Mouse (Mus musculus): Measurements from ENCODE around the gene Syn3. TPM values are rescaled to one million over a fixed set of nuclear protein-coding genes. Genes with fewer than 3 reads are reported as not detected.
A peak's percentile ranks its signal among the peaks of the same experiment; 100 is the strongest.

The Syn3 gene
- polyA plus RNA-seq, 1 experiment from 2014 or later, result 2.1 TPM

GRCm38 (mm10) chr10:86352521-86352920 lies 146.2 kb downstream of the Syn3 start:
- no peaks in the 10 kb centered on the region for H3K9me3 ChIP-seq
- H3K36me3 ChIP-seq, result no peaks in the 10 kb centered on the region
- H3K27me3 ChIP-seq (replicated peaks), result no peaks in the 10 kb centered on the region
- no peak overlapping the region for H3K4me2 ChIP-seq (replicated peaks)
- H3K27ac ChIP-seq, result no peak overlapping the region
- H3K4me3 ChIP-seq (replicated peaks), result no peak overlapping the region
- WGBS, result 93% methylated on average over 3 of the region's 3 CpGs
- ATAC-seq, result peak; percentile 56; the same call in 1 of the 2 replicates
- H3K4me1 ChIP-seq (replicated peaks), result no peaks in the 10 kb centered on the region
- no peak overlapping the region for H3K9ac ChIP-seq

- no peak for ATAC-seq
- Histone ChIP-seq H3K4me2 (replicated peaks) (no peak overlapping the region), H3K4me1 (replicated peaks) (0 out of 2 replicates have a peak, but pooled peaks cover under 1% of the 10 kb centered on the region), H3K36me3 (no peaks in the 10 kb centered on the region), H3K9ac (no peak overlapping the region), H3K9me3 (no peaks in the 10 kb centered on the region), H3K27ac (no peak overlapping the region), H3K27me3 (replicated peaks) (no peaks in the 10 kb centered on the region), H3K4me3 (replicated peaks) (no peak overlapping the region)
- 71% methylated on average over 2 of the region's 2 CpGs for WGBS
Observed at GRCm38 (mm10) chr10:86351287-86351686, 147.4 kb downstream of the Syn3 start.

- Histone ChIP-seq H3K4me3 (replicated peaks) (no peak overlapping the region), H3K27me3 (replicated peaks) (no peaks in the 10 kb centered on the region), H3K9ac (no peak overlapping the region), H3K36me3 (peaks cover 7% of the 10 kb centered on the region; the same call in 1 of the 2 replicates), H3K9me3 (no peaks in the 10 kb centered on the region), H3K4me2 (replicated peaks) (no peak overlapping the region), H3K27ac (no peak overlapping the region), H3K4me1 (replicated peaks) (peaks cover 20% of the 10 kb centered on the region)
- peak; percentile 55 for ATAC-seq
- WGBS, result 29% methylated on average over 3 of the region's 3 CpGs
Observed at GRCm38 (mm10) chr10:86346235-86346840, 152.4 kb downstream of the Syn3 start.

GRCm38 (mm10) chr10:86345645-86346044 lies 153.1 kb downstream of the Syn3 start:
- Histone ChIP-seq H3K9me3 (no peaks in the 10 kb centered on the region), H3K36me3 (peaks cover 7% of the 10 kb centered on the region; the same call in 1 of the 2 replicates), H3K27me3 (replicated peaks) (no peaks in the 10 kb centered on the region), H3K4me2 (replicated peaks) (no peak overlapping the region), H3K4me1 (replicated peaks) (peaks cover 25% of the 10 kb centered on the region), H3K27ac (no peak overlapping the region), H3K9ac (no peak overlapping the region), H3K4me3 (replicated peaks) (no peak overlapping the region)
- ATAC-seq, result no peak
- 92% methylated on average over 9 of the region's 9 CpGs for WGBS

- no peak overlapping the region for H3K4me2 ChIP-seq (replicated peaks)
- ATAC-seq, result no peak
- peaks cover 7% of the 10 kb centered on the region; the same call in 1 of the 2 replicates for H3K36me3 ChIP-seq
- H3K4me3 ChIP-seq (replicated peaks), result no peak overlapping the region
- H3K27me3 ChIP-seq (replicated peaks), result no peaks in the 10 kb centered on the region
- H3K27ac ChIP-seq, result no peak overlapping the region
- WGBS, result 89% methylated on average over 6 of the region's 6 CpGs
- no peak overlapping the region for H3K9ac ChIP-seq
- no peaks in the 10 kb centered on the region for H3K9me3 ChIP-seq
- peaks cover 35% of the 10 kb centered on the region for H3K4me1 ChIP-seq (replicated peaks)
Observed at GRCm38 (mm10) chr10:86344654-86345053, 154.0 kb downstream of the Syn3 start.

GRCm38 (mm10) chr10:86343931-86344330 lies 154.8 kb downstream of the Syn3 start:
- peaks cover 42% of the 10 kb centered on the region for H3K4me1 ChIP-seq (replicated peaks)
- 89% methylated on average over 7 of the region's 7 CpGs for WGBS
- no peak for ATAC-seq
- H3K4me3 ChIP-seq (replicated peaks), result no peak overlapping the region
- no peak overlapping the region for H3K27ac ChIP-seq
- H3K9ac ChIP-seq, result no peak overlapping the region
- no peak overlapping the region for H3K4me2 ChIP-seq (replicated peaks)
- H3K27me3 ChIP-seq (replicated peaks), result no peaks in the 10 kb centered on the region
- peaks cover 7% of the 10 kb centered on the region; the same call in 1 of the 2 replicates for H3K36me3 ChIP-seq
- H3K9me3 ChIP-seq, result no peaks in the 10 kb centered on the region

- peaks cover 7% of the 10 kb centered on the region; the same call in 1 of the 2 replicates for H3K36me3 ChIP-seq
- H3K27ac ChIP-seq, result no peak overlapping the region; the same call in 1 of the 2 replicates
- 87% methylated on average over 6 of the region's 6 CpGs for WGBS
- no peak for ATAC-seq
- no peaks in the 10 kb centered on the region for H3K9me3 ChIP-seq
- H3K27me3 ChIP-seq (replicated peaks), result no peaks in the 10 kb centered on the region
- H3K4me1 ChIP-seq (replicated peaks), result peaks cover 43% of the 10 kb centered on the region
- H3K4me2 ChIP-seq (replicated peaks), result no peak overlapping the region
- no peak overlapping the region for H3K4me3 ChIP-seq (replicated peaks)
- H3K9ac ChIP-seq, result no peak overlapping the region
Observed at GRCm38 (mm10) chr10:86343362-86343761, 155.3 kb downstream of the Syn3 start.

- Histone ChIP-seq H3K4me3 (replicated peaks) (no peak overlapping the region), H3K27me3 (replicated peaks) (no peaks in the 10 kb centered on the region), H3K27ac (peak overlapping the region; percentile 25; the same call in 1 of the 2 replicates), H3K9ac (no peak overlapping the region), H3K4me2 (replicated peaks) (no peak overlapping the region), H3K4me1 (replicated peaks) (peaks cover 43% of the 10 kb centered on the region), H3K36me3 (peaks cover 7% of the 10 kb centered on the region; the same call in 1 of the 2 replicates), H3K9me3 (no peaks in the 10 kb centered on the region)
- 50% methylated on average over 7 of the region's 7 CpGs for WGBS
- ATAC-seq, result peak; percentile 77
Observed at GRCm38 (mm10) chr10:86342713-86343112, 156.0 kb downstream of the Syn3 start.

- 67% methylated on average over 4 of the region's 4 CpGs for WGBS
- ATAC-seq, result no peak
- peaks cover 45% of the 10 kb centered on the region for H3K4me1 ChIP-seq (replicated peaks)
Observed at GRCm38 (mm10) chr10:86342151-86342550, 156.5 kb downstream of the Syn3 start.

GRCm38 (mm10) chr10:86341589-86341988 lies 157.1 kb downstream of the Syn3 start:
- WGBS, result 49% methylated on average over 8 of the region's 8 CpGs
- Histone ChIP-seq H3K27me3 (replicated peaks) (no peaks in the 10 kb centered on the region), H3K4me3 (replicated peaks) (no peak overlapping the region), H3K9ac (no peak overlapping the region), H3K4me1 (replicated peaks) (peaks cover 45% of the 10 kb centered on the region), H3K27ac (0 out of 2 replicates have a peak overlapping the region, but pooled peaks have one; percentile 9), H3K4me2 (replicated peaks) (no peak overlapping the region), H3K9me3 (no peaks in the 10 kb centered on the region), H3K36me3 (peaks cover 7% of the 10 kb centered on the region; the same call in 1 of the 2 replicates)
- ATAC-seq, result peak; percentile 16; the same call in 1 of the 2 replicates

More at GRCm38 (mm10) chr10:86342151-86342550, 156.5 kb downstream of the Syn3 start:
- Histone ChIP-seq H3K4me3 (replicated peaks) (no peak overlapping the region), H3K27ac (no peak overlapping the region), H3K4me2 (replicated peaks) (no peak overlapping the region), H3K27me3 (replicated peaks) (no peaks in the 10 kb centered on the region), H3K9ac (no peak overlapping the region), H3K36me3 (peaks cover 7% of the 10 kb centered on the region; the same call in 1 of the 2 replicates), H3K9me3 (no peaks in the 10 kb centered on the region)

GRCm38 (mm10) chr10:86340991-86341527 lies 157.6 kb downstream of the Syn3 start:
- Histone ChIP-seq H3K27ac (peak overlapping the region; percentile 27; the same call in 1 of the 2 replicates), H3K9me3 (no peaks in the 10 kb centered on the region), H3K36me3 (peaks cover 7% of the 10 kb centered on the region; the same call in 1 of the 2 replicates), H3K4me2 (replicated peaks) (no peak overlapping the region), H3K27me3 (replicated peaks) (no peaks in the 10 kb centered on the region), H3K4me3 (replicated peaks) (no peak overlapping the region), H3K4me1 (replicated peaks) (peaks cover 42% of the 10 kb centered on the region), H3K9ac (no peak overlapping the region)
- peak; percentile 1; the same call in 1 of the 2 replicates for ATAC-seq
- 74% methylated on average over 3 of the region's 3 CpGs for WGBS

GRCm38 (mm10) chr10:86340421-86340820 lies 158.3 kb downstream of the Syn3 start:
- Histone ChIP-seq H3K4me2 (replicated peaks) (no peak overlapping the region), H3K4me3 (replicated peaks) (no peak overlapping the region), H3K27me3 (replicated peaks) (no peaks in the 10 kb centered on the region), H3K36me3 (peaks cover 7% of the 10 kb centered on the region; the same call in 1 of the 2 replicates), H3K9me3 (no peaks in the 10 kb centered on the region), H3K9ac (no peak overlapping the region), H3K27ac (no peak overlapping the region), H3K4me1 (replicated peaks) (peaks cover 43% of the 10 kb centered on the region)
- no peak for ATAC-seq
- 86% methylated on average over 7 of the region's 7 CpGs for WGBS
